Mouse (Mus musculus) urinary bladder, postnatal 4 days (tissue): ENCODE results near the gene Polr3b.
A peak's percentile ranks its signal among the peaks of the same experiment; 100 is the strongest.

Experiments
- DNase-seq, 2 experiments: peaks; one replicate each; pipeline ENCODE4 v3.0.0; 2021 to 2022; ENCODE audit warnings: low spot score in 2 of 2

The Polr3b gene

DNA sequence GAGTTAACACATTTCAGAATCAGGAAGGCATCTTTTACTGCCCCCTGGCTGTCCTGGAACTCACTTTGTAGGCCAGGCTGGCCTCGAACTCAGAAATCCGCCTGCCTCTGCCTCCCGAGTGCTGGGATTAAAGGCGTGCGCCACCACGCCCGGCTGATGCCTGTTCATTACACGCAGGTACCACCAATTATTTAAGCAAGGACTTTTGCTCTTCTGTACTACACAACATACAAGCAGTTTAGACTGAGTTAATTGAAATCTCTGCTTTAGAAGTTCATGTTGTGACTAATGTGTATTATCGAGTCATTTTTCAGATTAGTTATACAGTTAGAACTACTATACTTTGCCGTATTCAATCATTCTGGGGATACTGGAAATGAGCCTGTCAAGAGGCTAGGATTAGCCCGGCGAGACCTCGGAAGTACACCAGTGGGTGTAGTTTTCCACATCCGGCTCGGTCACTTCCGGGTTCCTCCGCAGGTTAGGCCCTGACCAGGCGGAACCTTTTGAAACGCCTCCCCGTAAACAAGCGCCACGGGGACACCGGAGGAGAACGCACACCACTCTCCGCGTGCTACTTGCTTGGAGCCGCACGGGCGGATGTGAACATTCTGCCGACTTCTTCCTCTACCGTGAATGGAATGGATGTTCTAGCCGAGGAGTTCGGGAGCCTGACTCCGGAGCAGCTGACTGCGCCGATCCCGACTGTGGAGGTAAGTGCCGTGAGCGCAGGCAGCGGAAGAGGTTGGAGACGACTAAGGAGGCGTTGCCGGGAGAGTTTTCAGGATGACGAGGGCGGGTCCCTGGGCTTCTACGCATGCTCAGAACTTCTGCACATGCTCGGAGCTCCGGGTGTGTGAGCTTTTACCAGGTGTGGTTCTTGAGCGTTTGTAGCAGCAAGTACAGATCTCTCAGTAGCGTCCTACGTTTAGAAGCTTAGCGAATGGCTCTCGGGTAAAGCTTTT lies at the start of gene Polr3b:
Gene Polr3b, plus strand, starts transcription at position 467 of the 965 bp plus-strand sequence.
- peak; percentile 91 for DNase-seq

DNA sequence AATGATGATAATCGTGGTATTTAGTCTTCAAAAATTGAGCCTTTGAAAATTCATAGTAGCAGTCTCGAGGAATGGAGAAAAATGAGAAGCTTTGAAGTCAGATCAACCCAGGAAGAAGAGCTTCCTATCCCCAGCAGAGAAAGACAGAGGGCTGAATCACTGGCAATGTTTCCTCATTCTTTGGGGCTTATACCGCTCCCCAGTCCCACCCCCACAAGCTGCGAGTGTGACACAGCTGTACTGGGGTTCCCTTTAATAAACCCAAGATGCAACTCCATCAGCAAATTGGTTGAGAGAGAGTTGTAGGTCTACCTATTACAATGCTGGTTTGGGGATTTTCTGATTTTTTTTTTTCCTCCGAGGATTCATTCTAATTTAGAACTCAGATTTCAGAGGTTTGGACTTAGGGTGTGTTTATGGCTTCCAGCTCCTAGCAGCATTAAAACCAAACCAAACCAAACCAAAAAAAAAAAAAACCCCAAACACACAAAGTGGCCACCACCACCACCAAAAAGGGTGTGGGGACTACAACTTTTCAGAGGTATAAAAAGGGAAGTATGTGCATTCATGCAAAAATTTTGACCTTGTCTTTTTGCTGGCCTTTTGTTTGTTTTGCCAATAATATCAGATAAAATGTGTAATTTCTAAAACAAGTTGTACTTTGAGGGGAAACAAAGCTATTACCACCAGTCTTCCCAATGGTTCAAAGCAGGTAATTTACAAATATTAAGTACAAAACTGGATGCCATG lies 48.2 kb upstream of the Polr3b start:
- no peak for DNase-seq

DNA sequence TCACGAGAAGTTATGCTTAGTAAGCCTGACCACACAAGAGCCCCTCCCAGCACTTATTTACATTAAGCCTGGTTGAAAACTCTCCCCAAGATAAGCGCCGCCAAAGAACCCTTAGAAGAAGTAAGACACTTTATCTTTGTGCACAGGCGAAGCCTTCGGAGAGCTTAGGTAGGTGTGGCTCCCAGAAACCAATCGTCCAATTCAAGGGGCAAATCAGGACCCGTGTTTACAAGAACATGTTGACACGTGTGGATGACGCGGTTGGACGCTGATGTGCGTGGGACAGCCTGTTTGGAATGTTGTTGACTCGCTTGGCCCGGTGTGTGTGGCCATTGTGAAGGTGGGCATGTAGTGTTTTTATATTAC lies 46.1 kb upstream of the Polr3b start:
- DNase-seq: no peak

DNA sequence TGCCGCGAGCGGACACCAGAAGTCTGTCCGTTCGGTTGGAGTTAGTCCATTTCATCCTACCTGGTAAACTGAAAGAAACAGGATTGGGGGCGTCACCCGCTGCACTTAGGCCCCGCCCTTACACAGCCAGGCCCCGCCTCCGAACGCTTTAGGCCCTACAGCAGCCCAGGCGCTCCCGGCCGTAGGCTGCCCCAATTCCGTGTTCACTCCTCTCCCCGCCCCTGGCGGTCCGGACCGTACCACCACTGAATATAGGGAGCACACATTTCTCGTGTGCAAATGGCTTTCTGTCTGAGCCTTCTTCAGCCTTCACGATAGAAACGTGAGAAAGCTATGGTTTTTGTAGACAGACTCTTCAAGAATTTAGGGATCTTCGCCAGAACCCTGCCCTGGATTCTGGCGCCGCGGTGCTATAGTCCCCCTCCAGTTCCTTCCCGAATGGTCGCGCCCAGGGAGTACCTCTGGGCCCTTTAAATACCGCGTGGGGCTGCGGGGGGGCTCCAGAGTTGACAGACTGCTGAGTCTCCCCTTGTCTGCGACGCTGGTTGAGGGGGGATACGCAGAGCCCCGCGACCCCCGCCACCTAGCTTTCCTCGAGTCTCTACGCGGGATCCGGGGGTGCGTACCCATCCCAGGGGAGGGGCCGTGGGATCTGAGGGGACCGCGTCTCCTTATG lies 45.6 kb upstream of the Polr3b start, which contains the start of gene Tcp11l2:
Gene Tcp11l2, plus strand, starts transcription at position 232 of the 676 bp plus-strand sequence.
- DNase-seq: peak; percentile 89 to 93

DNA sequence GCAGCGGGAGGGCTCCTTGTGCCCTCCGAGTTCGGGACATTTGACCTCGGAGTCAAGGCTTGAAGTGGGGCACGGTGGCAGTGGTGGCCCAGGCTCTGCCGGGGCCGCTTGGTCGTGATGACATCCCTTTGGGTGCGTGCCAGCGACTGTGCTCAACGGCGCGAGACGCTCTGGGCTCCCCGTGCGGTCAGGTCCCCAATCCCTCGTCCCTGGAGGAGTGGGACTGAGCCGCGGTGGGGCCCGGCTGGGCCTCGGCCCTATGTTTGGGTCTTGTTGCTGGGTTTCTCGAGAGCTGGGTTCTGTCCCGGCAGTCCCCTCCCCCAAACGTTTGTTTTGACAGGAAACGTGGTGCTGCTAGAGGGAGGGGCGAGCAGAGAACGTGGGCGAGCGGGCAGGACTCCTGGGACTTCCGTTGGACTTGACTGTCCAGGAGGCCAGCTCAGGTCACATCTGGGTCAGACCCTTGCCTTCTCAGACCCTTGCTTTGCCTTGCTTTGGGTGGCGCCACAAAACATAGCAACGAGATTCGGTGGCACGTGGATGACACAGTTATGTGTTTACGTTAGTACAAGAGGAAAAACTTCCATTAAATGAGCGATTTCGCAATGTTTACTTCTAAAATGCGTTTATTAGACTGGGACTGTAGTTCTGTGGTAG lies 44.9 kb upstream of the Polr3b start:
- peak; percentile 68 to 73 for DNase-seq

DNA sequence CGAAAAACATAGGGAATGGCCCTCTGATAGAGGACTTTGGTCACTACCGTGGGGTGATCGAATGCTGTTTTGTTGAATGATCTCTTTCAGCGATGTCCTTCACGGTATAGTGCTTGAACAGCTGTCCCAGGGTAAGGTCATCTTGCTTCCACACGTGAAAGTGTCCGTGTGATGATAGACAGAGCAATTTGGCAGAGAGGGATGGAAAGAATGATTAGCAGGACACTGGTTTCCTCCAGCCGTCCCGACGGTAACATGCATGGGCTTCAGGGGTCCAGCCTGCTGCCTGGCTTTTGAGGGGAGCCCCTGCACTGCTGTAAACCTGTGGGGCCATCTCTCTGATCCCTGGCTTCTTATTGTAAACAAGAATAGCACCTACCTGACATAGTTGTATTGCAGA lies 43.4 kb upstream of the Polr3b start:
- no peak for DNase-seq

DNA sequence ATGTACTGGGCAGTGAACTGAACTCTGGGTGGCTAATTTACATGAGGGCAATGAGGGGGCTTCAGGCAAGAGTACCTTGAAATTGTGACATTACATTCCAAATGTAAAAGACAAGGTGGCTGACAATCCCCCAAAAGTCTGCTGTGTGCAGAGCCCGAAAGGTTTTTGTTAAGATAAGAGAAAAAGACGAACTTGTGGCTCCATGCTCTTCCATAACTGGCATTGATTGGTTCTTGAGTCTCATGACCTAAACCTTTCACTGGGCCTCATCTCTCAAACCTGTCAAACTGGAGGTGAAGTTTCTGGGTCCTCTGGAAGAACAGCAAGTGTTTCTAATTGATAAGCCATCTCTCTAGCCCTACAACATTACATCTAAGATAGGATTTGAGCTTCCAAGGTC lies 42.6 kb upstream of the Polr3b start:
- DNase-seq: no peak

DNA sequence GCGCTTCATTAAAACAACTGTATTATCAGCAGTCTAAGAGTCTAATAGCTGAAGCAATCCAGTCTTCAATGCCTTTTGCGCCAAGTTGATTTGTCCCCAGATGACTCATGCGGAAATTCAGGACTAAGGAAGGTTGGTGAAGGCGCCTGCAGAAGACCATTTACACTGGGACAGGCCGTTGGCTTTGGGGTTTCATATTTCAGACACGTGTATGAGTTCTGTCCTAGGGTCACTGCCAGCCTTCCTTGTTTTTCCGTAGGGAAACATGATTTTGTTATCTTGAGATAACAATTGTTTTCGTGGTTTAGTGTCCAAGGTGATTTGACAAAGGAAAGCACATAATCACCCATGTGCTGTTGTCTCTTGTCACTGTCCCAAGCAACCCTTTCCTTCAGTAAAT lies 40.9 kb upstream of the Polr3b start:
- no peak for DNase-seq

DNA sequence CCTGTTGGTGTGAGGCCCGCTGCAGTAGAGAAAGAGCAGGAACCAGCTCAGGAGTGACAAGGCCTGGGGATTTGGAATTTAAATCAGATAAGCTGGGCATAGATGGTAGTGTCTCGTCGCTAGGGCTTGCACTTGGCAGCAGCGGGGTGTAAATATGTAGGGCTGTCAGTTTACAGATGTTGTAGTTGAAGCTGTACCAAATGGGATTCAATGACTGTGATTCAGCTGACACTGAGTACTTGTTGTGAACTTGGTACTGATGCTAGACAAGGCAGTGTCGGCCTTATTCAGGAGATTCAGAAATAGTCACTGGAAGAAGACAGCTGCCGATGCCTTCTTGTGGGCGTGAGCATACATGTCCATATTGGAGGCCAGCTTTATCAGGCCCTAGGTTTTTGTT lies 39.9 kb upstream of the Polr3b start:
- DNase-seq: no peak

DNA sequence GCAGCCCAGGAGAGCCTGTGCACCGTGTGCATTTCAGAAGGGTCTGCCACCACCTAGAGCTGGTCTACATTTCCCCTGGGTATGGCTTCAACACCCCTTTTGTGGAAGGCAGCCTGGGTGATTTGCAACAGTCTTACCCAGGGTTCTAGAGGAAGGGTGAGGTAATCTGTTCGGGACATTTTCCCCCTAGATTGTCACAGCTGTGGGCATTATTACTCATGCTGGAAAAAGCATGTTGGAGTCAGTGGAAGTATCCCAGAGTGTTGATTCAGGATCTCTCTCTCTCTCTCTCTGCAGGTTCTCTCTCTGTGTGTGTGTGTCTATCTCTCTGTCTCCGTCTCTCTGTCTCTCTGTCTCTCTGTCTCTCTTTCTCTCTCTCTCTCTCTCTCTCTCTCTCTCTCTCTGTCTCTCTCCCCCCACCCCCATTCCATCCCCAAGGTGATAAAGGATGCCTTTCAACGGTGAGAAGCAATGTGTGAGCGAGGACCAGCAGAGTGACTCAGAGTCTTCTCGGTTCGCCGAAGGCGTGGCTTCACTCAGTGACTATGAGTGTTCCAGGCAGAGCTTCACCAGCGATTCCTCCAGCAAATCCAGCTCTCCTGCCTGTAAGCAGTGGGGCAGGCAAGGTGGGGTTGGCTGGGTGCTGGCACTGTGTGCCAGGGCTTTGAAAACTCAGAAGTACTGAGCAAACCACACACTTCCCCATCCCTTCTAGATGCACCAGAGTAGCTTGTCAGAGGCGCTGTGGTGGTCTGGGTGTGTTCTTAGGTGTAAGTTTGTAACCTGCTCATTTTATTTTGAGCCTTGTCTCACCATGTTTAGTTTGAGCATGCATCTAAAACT lies 37.4 kb upstream of the Polr3b start:
- no peak for DNase-seq

DNA sequence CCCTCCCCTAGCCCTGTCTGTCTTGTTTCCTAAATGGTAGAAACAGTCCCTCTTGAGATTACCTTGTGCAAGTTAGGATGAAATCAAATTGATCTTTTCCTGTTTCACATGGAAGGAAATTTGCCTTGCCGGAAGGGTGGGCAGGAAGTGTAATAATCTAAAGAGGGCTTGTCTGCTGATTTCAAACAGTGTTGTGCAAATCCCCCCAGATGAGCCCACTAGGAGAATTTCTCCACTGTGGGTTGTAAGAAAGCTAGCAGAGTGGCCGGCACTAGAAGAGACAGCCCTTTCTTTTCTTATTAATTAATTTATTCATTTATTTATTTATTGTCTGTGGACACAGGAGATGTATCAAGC lies 36.8 kb upstream of the Polr3b start:
- no peak for DNase-seq

DNA sequence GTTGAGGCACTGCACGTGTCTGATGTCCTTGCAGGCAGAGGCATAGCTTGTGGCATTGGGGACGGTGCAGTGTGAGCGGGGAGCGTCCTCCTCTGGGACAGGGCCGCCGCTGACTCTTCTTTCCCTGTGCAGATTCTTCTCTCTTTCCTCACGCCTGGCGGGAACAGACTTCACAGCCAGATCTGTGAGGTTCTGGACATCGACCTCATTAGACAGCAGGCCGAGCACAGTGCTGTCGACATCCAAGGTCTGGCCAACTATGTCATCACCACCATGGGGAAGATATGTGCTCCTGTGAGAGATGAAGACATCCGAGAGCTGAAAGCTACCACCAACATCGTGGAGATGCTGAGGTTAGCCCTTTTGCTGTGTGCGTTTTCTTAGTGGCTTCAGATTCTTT lies 31.1 kb upstream of the Polr3b start:
- no peak for DNase-seq

DNA sequence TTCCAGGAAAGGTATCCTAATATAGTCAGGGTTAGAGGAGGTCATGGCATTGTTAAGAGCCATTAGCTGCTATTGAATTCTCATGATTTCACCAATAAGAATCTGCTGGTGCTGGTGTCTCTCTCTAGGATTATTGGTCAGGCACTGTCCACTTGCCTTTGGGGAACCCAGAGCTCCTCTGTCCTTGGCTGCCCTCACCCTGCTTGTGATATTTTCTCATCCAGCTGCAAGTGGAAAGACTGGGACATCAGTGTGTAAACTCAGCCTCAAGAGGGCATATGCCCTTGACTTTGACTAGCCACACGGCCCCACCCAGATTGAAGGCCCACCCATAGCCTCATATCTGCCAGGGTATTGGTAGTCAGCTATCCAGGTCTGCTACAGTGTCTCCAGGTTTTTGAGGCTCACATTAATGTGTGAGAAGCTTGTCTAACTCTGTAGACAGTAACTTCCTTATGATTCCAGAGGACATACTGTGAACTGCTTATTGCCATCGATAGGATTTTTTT lies 30.4 kb upstream of the Polr3b start:
- no peak for DNase-seq

DNA sequence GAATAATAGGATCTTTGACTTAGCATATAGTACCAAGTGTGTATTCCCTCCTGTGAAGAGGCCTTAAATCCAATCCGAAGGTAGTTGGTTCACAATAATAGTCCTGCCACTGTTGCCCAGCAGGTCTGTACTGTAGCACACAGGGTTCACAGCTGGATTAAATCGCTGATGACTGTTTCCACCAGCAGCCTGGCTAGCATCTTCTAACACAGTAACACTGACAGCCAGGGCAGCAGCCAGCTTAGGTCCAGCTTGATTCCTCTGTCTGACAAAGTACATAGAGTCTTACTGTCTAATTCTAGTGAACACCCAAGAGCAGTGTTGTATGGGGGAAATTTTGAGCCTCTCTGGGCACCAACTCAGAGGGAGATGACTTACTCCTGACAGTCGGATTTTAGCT lies 29.3 kb upstream of the Polr3b start:
- no peak for DNase-seq

DNA sequence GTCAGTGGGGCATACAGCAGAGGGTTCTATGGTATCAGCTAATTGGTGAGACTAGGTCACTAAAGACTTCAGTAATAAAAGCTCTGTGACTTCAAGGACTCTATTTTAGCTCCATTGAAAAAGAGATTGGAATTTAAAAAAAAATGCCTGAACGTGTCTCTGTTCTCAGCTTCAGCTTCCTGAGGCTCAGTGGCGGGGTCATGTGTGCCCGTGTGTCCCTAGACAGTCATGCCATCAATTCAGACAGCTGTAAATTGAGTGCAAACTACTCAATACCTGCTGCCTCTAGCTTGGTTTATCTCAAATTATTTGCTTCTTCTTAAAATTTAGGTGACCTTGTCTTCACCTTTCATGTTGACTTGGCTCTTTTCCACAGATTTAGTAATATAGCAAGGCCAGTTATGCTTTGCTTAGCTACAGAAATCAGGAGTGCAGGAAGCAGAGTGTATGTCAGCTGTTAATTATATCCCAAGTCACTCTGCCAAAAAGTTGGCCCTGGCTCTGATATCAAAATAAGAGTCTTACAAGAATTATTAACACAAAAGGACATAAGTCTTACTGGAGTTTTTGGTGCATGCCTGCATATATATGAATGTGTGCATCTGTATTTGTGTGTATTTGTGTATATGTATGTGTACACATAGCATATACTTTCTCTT lies 24.8 kb upstream of the Polr3b start:
- no peak for DNase-seq

DNA sequence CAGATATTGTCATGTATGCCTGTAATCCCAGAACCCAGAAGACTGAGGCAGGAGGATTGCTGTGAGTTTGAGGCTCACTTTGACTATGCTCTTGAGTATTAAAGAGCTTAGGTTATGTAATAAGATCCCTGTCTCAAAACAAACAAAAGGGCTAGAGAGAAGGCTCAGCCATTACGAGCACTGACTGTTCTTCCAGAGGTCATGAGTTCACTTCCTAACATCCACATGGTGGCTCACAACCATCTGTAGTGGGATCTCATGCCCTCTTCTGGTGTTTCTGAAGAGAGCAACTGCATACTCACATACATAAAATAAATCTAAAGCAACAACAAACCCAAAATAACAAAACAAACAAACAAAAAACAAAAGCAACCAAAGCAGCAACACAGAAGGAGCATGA lies 23.9 kb upstream of the Polr3b start:
- DNase-seq: no peak

DNA sequence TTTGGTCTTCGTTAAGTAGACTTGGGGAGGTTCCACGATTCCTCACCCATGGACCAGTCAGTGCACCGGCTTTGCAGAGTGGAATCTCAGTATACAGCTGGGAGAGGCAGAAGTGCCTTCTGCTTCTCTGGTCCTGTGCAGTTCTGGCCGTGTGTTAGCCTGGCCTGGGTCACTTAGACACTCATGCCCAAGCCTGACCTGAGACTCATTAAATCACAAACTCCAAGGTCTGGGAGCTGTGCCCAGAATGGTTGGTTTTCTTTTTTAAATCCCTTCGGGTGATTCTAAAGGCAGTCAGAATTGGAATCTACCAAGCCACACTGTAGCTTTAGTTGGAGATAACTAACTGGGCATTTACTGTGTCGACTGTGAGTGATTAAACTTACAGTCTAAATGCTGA lies 22.0 kb upstream of the Polr3b start:
- no peak for DNase-seq

DNA sequence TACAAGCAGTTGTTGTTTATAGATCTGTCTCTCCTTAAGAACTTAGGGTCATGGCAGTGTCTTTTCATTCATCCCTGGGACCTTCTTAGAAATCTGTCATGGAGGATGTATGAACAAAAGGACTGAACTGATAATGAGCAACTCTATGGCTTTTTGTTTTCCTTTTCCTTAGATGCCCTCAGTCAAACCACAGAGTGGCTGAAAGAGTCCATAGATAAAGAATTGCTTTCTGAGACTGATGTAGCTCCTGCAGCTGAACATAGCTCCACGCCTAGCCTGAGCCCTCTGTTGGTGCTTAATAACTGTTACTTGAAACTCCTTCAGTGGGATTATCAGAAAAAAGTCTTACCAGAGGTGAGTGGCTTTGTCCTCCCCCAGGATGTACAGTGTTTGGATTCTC lies 17.8 kb upstream of the Polr3b start:
- DNase-seq: no peak

DNA sequence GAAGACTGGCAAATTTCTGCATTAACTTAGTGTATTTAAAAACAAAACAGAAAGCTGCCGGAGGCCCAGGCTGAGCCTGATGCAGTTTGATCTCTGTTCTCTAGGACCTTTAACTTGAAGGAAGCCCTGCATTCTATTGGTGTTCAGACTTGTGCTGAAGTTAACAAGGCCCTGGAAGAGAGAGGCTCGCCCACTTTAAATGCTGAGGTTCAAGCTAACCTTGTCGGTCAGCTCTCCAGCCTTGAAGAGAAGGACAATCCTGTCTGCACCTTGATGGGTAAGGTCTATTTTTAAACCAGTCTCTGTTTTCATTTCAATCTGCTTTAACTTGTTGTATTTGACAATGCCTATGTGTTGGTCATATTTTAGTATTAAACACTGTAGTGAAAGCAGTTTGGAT lies 13.7 kb upstream of the Polr3b start:
- DNase-seq: no peak

DNA sequence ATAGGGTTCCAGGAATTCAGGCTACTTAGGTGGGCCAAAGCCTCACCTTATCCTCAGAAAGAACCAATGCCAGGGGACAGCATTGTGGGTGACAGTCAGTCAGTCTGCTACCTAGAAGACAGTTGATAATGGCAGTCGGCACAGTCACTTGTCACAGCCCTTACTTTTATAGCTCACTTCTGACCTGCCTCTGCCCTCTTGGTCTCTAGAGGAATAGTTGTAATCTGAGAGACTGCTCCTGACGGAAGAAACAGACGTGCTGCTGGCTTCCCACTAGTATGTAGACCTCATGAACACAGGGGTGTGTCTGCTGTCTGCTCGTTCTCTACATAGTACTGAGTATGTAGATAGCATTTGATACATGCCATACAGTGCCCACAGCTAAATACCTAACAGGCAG lies 11.8 kb upstream of the Polr3b start:
- no peak for DNase-seq
